Mouse (Mus musculus) MEL (cell line): ENCODE data around the gene Syt1. TPM values are rescaled to one million over a fixed set of nuclear protein-coding genes. Genes with fewer than 3 reads are reported as not detected.

Experiments
- DNase-seq: peaks from one replicate; pipeline ENCODE4 v3.0.0; 2011; ENCODE audit warnings: low read depth, low spot score
- H3K27ac ChIP-seq: 2 replicates; pipeline ENCODE4 v1.5.1; 2012; ENCODE audit warnings: low read depth, mild to moderate bottlenecking, control low read depth, low read length, moderate library complexity; ENCODE audit not compliant: control insufficient read depth
- H3K27me3 ChIP-seq, 2 experiments: fragments of 150-350 bp in 1 of 2; sonication (generic) in 1 of 2; 2 replicates each; pipeline ENCODE4 v1.6.1; 2012; ENCODE audit warnings: low read length in 2 of 2, mild to moderate bottlenecking in 2 of 2, improper control_type of control experiment in 1 of 2, moderate library complexity in 1 of 2; ENCODE audit not compliant: insufficient read depth in 2 of 2, control insufficient read depth in 1 of 2
- H3K36me3 ChIP-seq, 2 experiments: 2 replicates each; pipeline ENCODE4 v1.6.1; 2012 to 2014; ENCODE audit warnings: low read length in 2 of 2, improper control_type of control experiment in 1 of 2, inconsistent platforms in 1 of 2, mild to moderate bottlenecking in 1 of 2; ENCODE audit not compliant: insufficient read depth in 2 of 2, control insufficient read depth in 1 of 2
- H3K4me1 ChIP-seq, 2 experiments: fragments of 150-350 bp in 1 of 2; sonication (generic) in 1 of 2; 2 replicates each; pipeline ENCODE4 v1.6.1; 2012; ENCODE audit warnings: low read length in 2 of 2, improper control_type of control experiment in 1 of 2, mild to moderate bottlenecking in 1 of 2; ENCODE audit not compliant: insufficient read depth in 2 of 2, control insufficient read depth in 1 of 2
- H3K4me3 ChIP-seq, 2 experiments: fragments of 150-350 bp in 1 of 2; sonication (generic) in 1 of 2; 2 replicates each; pipeline ENCODE4 v1.5.1; 2012; ENCODE audit warnings: low read depth in 2 of 2, low read length in 2 of 2, mild to moderate bottlenecking in 2 of 2, moderate library complexity in 2 of 2, control low read depth in 1 of 2, improper control_type of control experiment in 1 of 2; ENCODE audit not compliant: control insufficient read depth in 1 of 2, insufficient read depth in 1 of 2
- H3K79me2 ChIP-seq: 2 replicates; pipeline ENCODE4 v1.6.1; 2012; ENCODE audit warnings: mild to moderate bottlenecking, low read length, moderate library complexity; ENCODE audit not compliant: control insufficient read depth, poor library complexity, insufficient read depth
- H3K9ac ChIP-seq: 2 replicates; pipeline ENCODE4 v1.6.1; 2012; ENCODE audit warnings: low read depth, mild to moderate bottlenecking, control low read depth, low read length, moderate library complexity; ENCODE audit not compliant: control insufficient read depth, poor library complexity, severe bottlenecking
- H3K9me3 ChIP-seq: fragments of 150-350 bp; sonication (generic); replicated peaks from 2 replicates; pipeline ENCODE4 v1.6.1; 2012; ENCODE audit warnings: mild to moderate bottlenecking, low read length, improper control_type of control experiment, moderate library complexity; ENCODE audit not compliant: insufficient read depth
- CHD2 ChIP-seq: IDR thresholded peaks from 2 replicates; pipeline ENCODE4 v1.6.1; 2011; ENCODE audit warnings: low read length, improper control_type of control experiment
- CTCF ChIP-seq, 3 experiments: IDR thresholded peaks in 2 of 3; conservative IDR thresholded peaks in 1 of 3; 2 replicates each; pipeline ENCODE4 v1.5.1; 2011 to 2012; ENCODE audit warnings: low read length in 3 of 3, low read depth in 2 of 3, mild to moderate bottlenecking in 2 of 3, improper control_type of control experiment in 1 of 3, inconsistent platforms in 1 of 3, mixed read lengths in 1 of 3, moderate library complexity in 1 of 3; ENCODE audit not compliant: control insufficient read depth in 1 of 3, insufficient read depth in 1 of 3, poor library complexity in 1 of 3, severe bottlenecking in 1 of 3
- E2F4 ChIP-seq: IDR thresholded peaks from 2 replicates; pipeline ENCODE4 v1.6.1; 2011; ENCODE audit warnings: low read depth, low read length, improper control_type of control experiment, borderline replicate concordance
- EP300 ChIP-seq, 2 experiments: IDR thresholded peaks; 2 replicates each; pipeline ENCODE4 v1.6.1; 2011; ENCODE audit warnings: improper control_type of control experiment in 2 of 2, low read length in 2 of 2, low read depth in 1 of 2, mild to moderate bottlenecking in 1 of 2
- GATA1 ChIP-seq: IDR thresholded peaks from 2 replicates; pipeline ENCODE4 v1.6.1; 2011; ENCODE audit warnings: low read depth, low read length, improper control_type of control experiment
- JUND ChIP-seq: IDR thresholded peaks from 2 replicates; pipeline ENCODE4 v1.6.1; 2011; ENCODE audit warnings: low read depth, mild to moderate bottlenecking, improper control_type of control experiment, low read length
- KAT2A ChIP-seq: conservative IDR thresholded peaks from 2 replicates; pipeline ENCODE4 v1.6.1; 2012; ENCODE audit warnings: low read depth, low read length, improper control_type of control experiment, inconsistent platforms
- MAFK ChIP-seq: IDR thresholded peaks from 2 replicates; pipeline ENCODE4 v1.6.1; 2011; ENCODE audit warnings: low read depth, mild to moderate bottlenecking, low read length, improper control_type of control experiment, borderline replicate concordance
- MXI1 ChIP-seq: IDR thresholded peaks from 2 replicates; pipeline ENCODE4 v1.6.1; 2011; ENCODE audit warnings: mild to moderate bottlenecking, low read depth, low read length, improper control_type of control experiment
- MYB ChIP-seq: IDR thresholded peaks from 2 replicates; pipeline ENCODE4 v1.6.1; 2011; ENCODE audit warnings: mild to moderate bottlenecking, low read depth, low read length, improper control_type of control experiment
- MYC ChIP-seq: IDR thresholded peaks from 2 replicates; pipeline ENCODE4 v1.6.1; 2011; ENCODE audit warnings: low read depth, mild to moderate bottlenecking, low read length, improper control_type of control experiment, moderate library complexity
- NRF1 ChIP-seq: IDR thresholded peaks from 2 replicates; pipeline ENCODE4 v1.6.1; 2014; ENCODE audit warnings: low read depth, mild to moderate bottlenecking, inconsistent platforms, low read length, improper control_type of control experiment, moderate library complexity; ENCODE audit not compliant: poor library complexity, insufficient read depth, severe bottlenecking
- POLR2A ChIP-seq, 2 experiments: IDR thresholded peaks; 2 replicates each; pipeline ENCODE4 v1.6.1; 2011 to 2012; ENCODE audit warnings: low read length in 2 of 2, mild to moderate bottlenecking in 2 of 2, control low read depth in 1 of 2, improper control_type of control experiment in 1 of 2, low read depth in 1 of 2, moderate library complexity in 1 of 2; ENCODE audit not compliant: control insufficient read depth in 1 of 2, insufficient read depth in 1 of 2, poor library complexity in 1 of 2
- RAD21 ChIP-seq: IDR thresholded peaks from 2 replicates; pipeline ENCODE4 v1.6.1; 2011; ENCODE audit warnings: mild to moderate bottlenecking, low read depth, low read length, improper control_type of control experiment
- TAL1 ChIP-seq: IDR thresholded peaks from 2 replicates; pipeline ENCODE4 v1.6.1; 2012; ENCODE audit warnings: mild to moderate bottlenecking, inconsistent platforms, low read length, moderate library complexity, mixed read lengths
- TCF12 ChIP-seq: IDR thresholded peaks from 2 replicates; pipeline ENCODE4 v1.6.1; 2014; ENCODE audit warnings: low read depth, mild to moderate bottlenecking, inconsistent platforms, low read length, improper control_type of control experiment, moderate library complexity
- ZMIZ1 ChIP-seq: IDR thresholded peaks from 2 replicates; pipeline ENCODE4 v1.6.1; 2012; ENCODE audit warnings: low read depth, mild to moderate bottlenecking, inconsistent platforms, low read length, improper control_type of control experiment, moderate library complexity
- polyA plus RNA-seq, 2 experiments: library from polyadenylated mRNA; stranded (reverse) in 1 of 2; unstranded in 1 of 2; fragments of >175 nt in 1 of 2; fragments of >200 nt in 1 of 2; gene quantifications; 2 replicates each; pipeline versions ENCODE4 v1.2.1 to v1.2.4; 2012; ENCODE audit warnings: low replicate concordance in 2 of 2, low read depth in 1 of 2; ENCODE audit not compliant: insufficient read length in 2 of 2, insufficient read depth in 1 of 2, missing spikeins in 1 of 2
- total RNA-seq: library from RNA; depleted of rRNA; stranded (reverse); fragments of 300-350 nt; gene quantifications from 2 replicates; pipeline ENCODE4 v1.2.3, GENCODE M21; 2012

The Syt1 gene
- total and polyA plus RNA-seq, 3 experiments: not detected

- TF ChIP-seq MXI1 (no peak), MAFK (no peak), CHD2 (no peak), GATA1 (no peak), EP300 (IDR thresholded peaks at IDR 0.05; ENCODE audit: low read depth in 1 of 2, low read length in 2 of 2) (no peak), MYB (no peak), TAL1 (no peak), TCF12 (no peak), MYC (no peak), CTCF (IDR thresholded peaks at IDR 0.05 in 2 of 3, conservative IDR thresholded peaks at IDR 0.05 in 1 of 3; ENCODE audit: control insufficient read depth in 1 of 3, insufficient read depth in 1 of 3, low read depth in 2 of 3, low read length in 3 of 3, poor library complexity in 1 of 3, severe bottlenecking in 1 of 3) (no peak), E2F4 (no peak), JUND (no peak)
- H3K4me3 ChIP-seq: no peak overlapping the region
- H3K4me1 ChIP-seq: no peaks in the 10 kb centered on the region
- H3K36me3 ChIP-seq: no peaks in the 10 kb centered on the region
- no peak overlapping the region for H3K27ac ChIP-seq
- no peaks in the 10 kb centered on the region for H3K27me3 ChIP-seq
- DNase-seq: no peak
- H3K9ac ChIP-seq: no peak overlapping the region
- H3K79me2 ChIP-seq: no peaks in the 10 kb centered on the region
- H3K9me3 ChIP-seq: no peaks in the 10 kb centered on the region
These were observed 472.2 kb downstream of the Syt1 start for GRCm38 (mm10) chr10:108538546-108538945.

GRCm38 (mm10) chr10:108537641-108538040 is 473.1 kb downstream of the Syt1 start:
- no peak overlapping the region for H3K9ac ChIP-seq
- TF ChIP-seq RAD21 (peak; percentile 22), ZMIZ1 (no peak)
- TF ChIP-seq, all 39 proteins: peak for 1
- no peaks in the 10 kb centered on the region for H3K27me3 ChIP-seq
- H3K79me2 ChIP-seq: no peaks in the 10 kb centered on the region
- no peaks in the 10 kb centered on the region for H3K36me3 ChIP-seq
- no peak overlapping the region for H3K27ac ChIP-seq
- H3K4me3 ChIP-seq: no peak overlapping the region
- H3K9me3 ChIP-seq: no peaks in the 10 kb centered on the region
- no peaks in the 10 kb centered on the region for H3K4me1 ChIP-seq
- DNase-seq: no peak

GRCm38 (mm10) chr10:108535922-108536321 is 474.9 kb downstream of the Syt1 start:
- no peaks in the 10 kb centered on the region for H3K27me3 ChIP-seq
- H3K4me1 ChIP-seq: no peaks in the 10 kb centered on the region
- TF ChIP-seq POLR2A (IDR thresholded peaks at IDR 0.05; ENCODE audit: control insufficient read depth in 1 of 2, insufficient read depth in 1 of 2, low read depth in 1 of 2, low read length in 2 of 2, poor library complexity in 1 of 2) (no peak), NRF1 (no peak), KAT2A (no peak)
- H3K79me2 ChIP-seq: no peaks in the 10 kb centered on the region
- no peaks in the 10 kb centered on the region for H3K9me3 ChIP-seq
- H3K4me3 ChIP-seq: no peak overlapping the region
- no peaks in the 10 kb centered on the region for H3K36me3 ChIP-seq
- H3K9ac ChIP-seq: no peak overlapping the region
- no peak overlapping the region for H3K27ac ChIP-seq
- DNase-seq: no peak
